Mouse (Mus musculus): ENCODE data around the gene Gm11060. TPM values are rescaled to one million over a fixed set of nuclear protein-coding genes. Genes with fewer than 3 reads are reported as not detected.

Gene Gm11060
- total RNA-seq (2012; rRNA removed) (not detected in 2 replicates), total RNA-seq (2014; rRNA removed) (not detected in 2 replicates), polyA plus RNA-seq (2012; ENCODE audit: insufficient read length, low read depth) (not detected in 2 replicates)

GRCm38 (mm10) chr2:105091718-105092117 is at the start of gene Gm11060:
Gm11060 (plus strand) TSS chr2:105092018.
- Histone ChIP-seq H3K27ac (ENCODE audit: insufficient read depth, low read depth) (no peak within 1 kb of the TSS), H3K36me3 (replicated peaks in 1 of 2; ENCODE audit: control insufficient read depth in 1 of 2, insufficient read depth in 1 of 2, low read length in 1 of 2) (no peaks in the 10 kb centered on the region), H3K4me2 (ENCODE audit: insufficient read depth, low read depth, poor library complexity, severe bottlenecking) (no peak within 1 kb of the TSS), H3K4me1 (ENCODE audit: control insufficient read depth in 1 of 2, insufficient read depth in 2 of 2) (peaks cover 0 to 6% of the 10 kb centered on the region in 2 experiments; a peak in 3 of 4 replicates), H3K9ac (ENCODE audit: insufficient read depth, low read depth) (no peak within 1 kb of the TSS), H3K79me2 (replicated peaks; ENCODE audit: control insufficient read depth, extremely low read depth, insufficient read depth, poor library complexity, severe bottlenecking) (no peaks in the 10 kb centered on the region), H3K27me3 (replicated peaks) (no peaks in the 10 kb centered on the region), H3K9me3 (replicated peaks; ENCODE audit: low read length) (no peaks in the 10 kb centered on the region), H3K4me3 (replicated peaks in 1 of 3; ENCODE audit: low read depth in 2 of 3, low read length in 2 of 3, poor library complexity in 1 of 3) (no peak within 1 kb of the TSS)
- no peak for DNase-seq (ENCODE audit: extremely low read depth)
- dilution Hi-C loops (cut with MboI; ENCODE audit: extremely low pct_ligation_motif_present, extremely low pct_unique_long_range_greater_than_20kb, low sequenced_read_pairs) (no loop called here), in situ Hi-C loops (cut with MboI; ENCODE audit: low pct_ligation_motif_present, low pct_unique_long_range_greater_than_20kb, low sequenced_read_pairs) (no loop called here)
- TF ChIP-seq MYC (IDR thresholded peaks at IDR 0.05; ENCODE audit: low read depth, low read length) (no peak), NELFE (IDR thresholded peaks at IDR 0.05; ENCODE audit: low read depth, low read length) (no peak), GABPA (IDR thresholded peaks at IDR 0.05; ENCODE audit: insufficient replicate concordance, low read depth, low read length) (no peak), JUN (IDR thresholded peaks at IDR 0.05; ENCODE audit: insufficient read depth, low read depth, low read length) (no peak), USF2 (conservative IDR thresholded peaks at IDR 0.05; ENCODE audit: low read depth, low read length) (no peak), SMC3 (IDR thresholded peaks at IDR 0.05; ENCODE audit: low read depth, low read length) (no peak), E2F4 (IDR thresholded peaks at IDR 0.05; ENCODE audit: insufficient replicate concordance, low read depth, low read length) (no peak), HCFC1 (IDR thresholded peaks at IDR 0.05; ENCODE audit: low read depth, low read length) (no peak), CTCF (conservative IDR thresholded peaks at IDR 0.05 in 1 of 2, IDR thresholded peaks at IDR 0.05 in 1 of 2; ENCODE audit: low read depth in 2 of 2, low read length in 2 of 2) (no peak)

- no peak for DNase-seq (ENCODE audit: extremely low read depth)
- no peaks in the 10 kb centered on the region for H3K36me3 ChIP-seq (replicated peaks in 1 of 2; ENCODE audit: control insufficient read depth in 1 of 2, insufficient read depth in 1 of 2, low read length in 1 of 2)
- in situ Hi-C loops (cut with MboI; ENCODE audit: low pct_ligation_motif_present, low pct_unique_long_range_greater_than_20kb, low sequenced_read_pairs) = no loop called here
- H3K27ac ChIP-seq (ENCODE audit: insufficient read depth, low read depth) = no peak overlapping the region
- dilution Hi-C loops (cut with MboI; ENCODE audit: extremely low pct_ligation_motif_present, extremely low pct_unique_long_range_greater_than_20kb, low sequenced_read_pairs) = no loop called here
- no peak overlapping the region for H3K9ac ChIP-seq (ENCODE audit: insufficient read depth, low read depth)
- H3K9me3 ChIP-seq (replicated peaks; ENCODE audit: low read length) = no peaks in the 10 kb centered on the region
- H3K4me2 ChIP-seq (ENCODE audit: insufficient read depth, low read depth, poor library complexity, severe bottlenecking) = no peak overlapping the region
- TF ChIP-seq RCOR1 (conservative IDR thresholded peaks at IDR 0.05; ENCODE audit: low read depth, low read length) (no peak), JUN (IDR thresholded peaks at IDR 0.05; ENCODE audit: insufficient read depth, low read depth, low read length) (no peak), USF2 (conservative IDR thresholded peaks at IDR 0.05; ENCODE audit: low read depth, low read length) (no peak), CHD2 (IDR thresholded peaks at IDR 0.05; ENCODE audit: low read length) (no peak), RAD21 (IDR thresholded peaks at IDR 0.05; ENCODE audit: low read depth, low read length) (no peak), UBTF (IDR thresholded peaks at IDR 0.05; ENCODE audit: low read depth, low read length) (no peak), E2F4 (IDR thresholded peaks at IDR 0.05; ENCODE audit: insufficient replicate concordance, low read depth, low read length) (no peak), MAX (IDR thresholded peaks at IDR 0.05; ENCODE audit: low read length) (no peak), GABPA (IDR thresholded peaks at IDR 0.05; ENCODE audit: insufficient replicate concordance, low read depth, low read length) (no peak), ETS1 (conservative IDR thresholded peaks at IDR 0.05; ENCODE audit: low read depth, low read length) (no peak), EP300 (IDR thresholded peaks at IDR 0.05; ENCODE audit: low read length) (no peak), MAFK (IDR thresholded peaks at IDR 0.05; ENCODE audit: insufficient replicate concordance, low read length) (no peak), ZKSCAN1 (IDR thresholded peaks at IDR 0.05; ENCODE audit: borderline replicate concordance, low read depth, low read length) (no peak)
- H3K4me1 ChIP-seq (ENCODE audit: control insufficient read depth in 1 of 2, insufficient read depth in 2 of 2) = no peaks in the 10 kb centered on the region
- H3K79me2 ChIP-seq (replicated peaks; ENCODE audit: control insufficient read depth, extremely low read depth, insufficient read depth, poor library complexity, severe bottlenecking) = no peaks in the 10 kb centered on the region
- no peaks in the 10 kb centered on the region for H3K27me3 ChIP-seq (replicated peaks)
- no peak overlapping the region for H3K4me3 ChIP-seq (replicated peaks in 1 of 3; ENCODE audit: low read depth in 2 of 3, low read length in 2 of 3, poor library complexity in 1 of 3)
Observed at GRCm38 (mm10) chr2:105043152-105043551, 48.7 kb upstream of the Gm11060 start.

All from CH12.LX (cell line).